Mouse (Mus musculus) stomach, postnatal 0 days (tissue): ENCODE data around the gene Spats2l. TPM values are rescaled to one million over a fixed set of nuclear protein-coding genes. Genes with fewer than 3 reads are reported as not detected.

Experiments
- ATAC-seq: fragments of 200-750 bp; cut with Nextera tagmentation; 2 replicates; pipeline ENCODE4 v1.8.0; 2017; ENCODE audit not compliant: low FRiP score, low TSS enrichment
- DNase-seq: peaks from one replicate; pipeline ENCODE4 v3.0.0-alpha.2; 2016; ENCODE audit warnings: low spot score
- H3K27ac ChIP-seq: fragments of 300-500 bp; sonication (generic); replicated peaks from 2 replicates; pipeline ENCODE4 v1.5.1; 2014; ENCODE audit warnings: mild to moderate bottlenecking, control low read depth
- H3K27me3 ChIP-seq: fragments of 300-500 bp; sonication (generic); 2 replicates; pipeline ENCODE4 v1.6.1; 2014; ENCODE audit warnings: low read length; ENCODE audit not compliant: control insufficient read depth, insufficient read depth
- H3K36me3 ChIP-seq: fragments of 300-500 bp; sonication (generic); 2 replicates; pipeline ENCODE4 v1.6.1; 2014; ENCODE audit warnings: low read length, mixed read lengths; ENCODE audit not compliant: control insufficient read depth, insufficient read depth
- H3K4me1 ChIP-seq: fragments of 300-500 bp; sonication (generic); replicated peaks from 2 replicates; pipeline ENCODE4 v1.6.1; 2014; ENCODE audit warnings: antibody characterized with exemption; ENCODE audit not compliant: control insufficient read depth, insufficient read depth
- H3K4me2 ChIP-seq: fragments of 300-500 bp; sonication (generic); replicated peaks from 2 replicates; pipeline ENCODE4 v1.6.1; 2014; ENCODE audit warnings: low read depth, mild to moderate bottlenecking, control low read depth, moderate library complexity
- H3K4me3 ChIP-seq: fragments of 300-500 bp; sonication (generic); 2 replicates; pipeline ENCODE4 v1.5.1; 2014; ENCODE audit warnings: low read depth, low read length, control low read depth
- H3K9ac ChIP-seq: fragments of 300-500 bp; sonication (generic); 2 replicates; pipeline ENCODE4 v1.6.1; 2014; ENCODE audit warnings: mild to moderate bottlenecking, low read length, control low read depth, mixed read lengths
- H3K9me3 ChIP-seq: fragments of 300-500 bp; sonication (generic); 2 replicates; pipeline ENCODE4 v1.6.1; 2016; ENCODE audit warnings: low read length; ENCODE audit not compliant: control insufficient read depth
- CTCF ChIP-seq: IDR thresholded peaks from 2 replicates; pipeline ENCODE4 v1.5.1; 2016; ENCODE audit warnings: antibody characterized with exemption, low read depth, mild to moderate bottlenecking, moderate library complexity
- EP300 ChIP-seq: optimal IDR thresholded peaks from 2 replicates; pipeline ENCODE3; 2016; ENCODE audit warnings: antibody characterized with exemption
- WGBS: fragments of 180-500 bp; shearing (Covaris S2); extraction: QIAGEN DNeasy Blood & Tissue Kit; methylation state at CpG from one replicate; pipeline ENCODE4 v1.1.7; 2014; 5-methylcytosine and 5-hydroxymethylcytosine counted together
- polyA plus RNA-seq: library from polyadenylated mRNA; unstranded; fragments of >200 nt; fragmentation: Nextera tagmentation; extraction: Ambion mirVana; gene quantifications from 2 replicates; pipeline ENCODE4 v1.2.1, GENCODE M21; 2015

Gene Spats2l
- polyA plus RNA-seq, 1 experiment from 2014 or later: 73.8 TPM

DNA sequence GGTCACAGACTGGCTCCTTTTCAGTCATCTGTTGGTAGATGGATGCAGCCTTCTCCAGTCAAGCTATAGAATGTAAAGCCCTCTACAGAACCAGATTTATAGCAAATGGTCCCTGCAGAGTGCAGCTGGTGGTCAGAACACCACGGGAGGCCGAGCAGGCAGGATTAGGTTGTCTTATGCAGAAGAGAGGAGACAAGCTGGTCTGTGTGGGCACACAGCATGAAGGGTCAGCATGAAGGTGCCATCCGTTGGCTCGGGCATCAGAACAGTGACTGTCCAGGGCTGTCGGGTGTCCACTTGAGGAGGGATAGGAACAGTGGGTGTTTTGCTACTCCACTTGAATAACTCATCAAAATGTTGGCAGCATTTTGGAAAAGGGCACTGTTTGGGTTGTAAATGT lies 83.8 kb downstream of the Spats2l start:
- Histone ChIP-seq H3K4me3 (no peak overlapping the region), H3K9me3 (no peaks in the 10 kb centered on the region), H3K27ac (no peak overlapping the region), H3K4me2 (no peak overlapping the region), H3K27me3 (no peaks in the 10 kb centered on the region), H3K9ac (no peak overlapping the region), H3K36me3 (no peaks in the 10 kb centered on the region), H3K4me1 (no peaks in the 10 kb centered on the region)
- WGBS: 71% methylated on average over 5 of the region's 5 CpGs
- ATAC-seq (no peak), DNase-seq (no peak)
- no peak for TF ChIP-seq EP300
- no peak for TF ChIP-seq CTCF

DNA sequence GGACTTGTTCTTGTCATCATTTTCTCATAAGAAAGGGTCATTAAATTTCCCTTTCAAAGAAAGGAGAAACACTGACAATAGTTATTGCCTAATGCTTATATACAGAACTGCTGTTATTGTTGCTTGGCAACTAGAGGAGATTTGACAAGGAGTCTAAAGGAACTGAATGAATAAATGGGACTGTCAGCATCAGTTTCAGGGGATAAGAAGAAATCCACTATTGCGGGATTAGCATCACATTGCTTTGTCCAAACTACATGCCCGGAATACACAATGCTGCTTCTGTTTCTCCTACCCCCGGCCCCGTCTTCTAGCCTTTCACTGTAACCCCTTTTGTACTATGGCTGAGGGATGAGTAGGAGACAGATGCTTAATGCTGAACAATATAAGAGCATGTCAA lies 88.1 kb downstream of the Spats2l start:
- ATAC-seq (no peak; the same call in 1 of the 2 replicates), DNase-seq (no peak)
- H3K27me3 ChIP-seq: no peaks in the 10 kb centered on the region
- no peaks in the 10 kb centered on the region for H3K4me1 ChIP-seq
- H3K9me3 ChIP-seq: no peaks in the 10 kb centered on the region
- WGBS: 67% methylated on average over 4 of the region's 4 CpGs
- no peak overlapping the region for H3K27ac ChIP-seq
- H3K4me2 ChIP-seq: no peak overlapping the region
- no peak overlapping the region for H3K4me3 ChIP-seq
- no peaks in the 10 kb centered on the region for H3K36me3 ChIP-seq
- no peak overlapping the region for H3K9ac ChIP-seq
- TF ChIP-seq EP300 (no peak), CTCF (no peak)

DNA sequence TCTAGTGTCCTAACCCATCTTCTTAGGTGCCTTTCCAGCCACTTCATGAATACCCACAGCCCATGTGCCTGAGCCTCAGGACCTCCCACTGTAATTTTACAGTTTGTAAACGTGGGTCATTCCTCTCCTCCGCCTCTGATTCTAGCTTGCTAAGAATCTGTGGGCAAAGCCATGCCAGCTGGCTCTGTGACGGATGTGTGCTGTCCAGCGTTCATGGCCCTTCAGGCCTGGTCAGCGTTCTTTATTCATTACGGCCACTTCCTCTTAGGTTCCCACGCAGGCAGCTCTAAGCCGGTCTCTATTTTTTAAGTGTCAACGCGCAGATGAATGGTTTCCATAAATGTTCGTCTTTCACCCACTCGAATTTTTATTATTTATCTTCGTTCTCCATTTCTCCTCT lies 94.7 kb downstream of the Spats2l start:
- TF ChIP-seq CTCF (no peak), EP300 (no peak)
- WGBS: 50% methylated on average over 13 of the region's 13 CpGs
- Histone ChIP-seq H3K4me2 (no peak overlapping the region), H3K27ac (no peak overlapping the region), H3K4me3 (no peak overlapping the region), H3K27me3 (no peaks in the 10 kb centered on the region), H3K9me3 (no peaks in the 10 kb centered on the region), H3K9ac (no peak overlapping the region), H3K4me1 (no peaks in the 10 kb centered on the region), H3K36me3 (no peaks in the 10 kb centered on the region)
- DNase-seq: no peak
- ATAC-seq: no peak

DNA sequence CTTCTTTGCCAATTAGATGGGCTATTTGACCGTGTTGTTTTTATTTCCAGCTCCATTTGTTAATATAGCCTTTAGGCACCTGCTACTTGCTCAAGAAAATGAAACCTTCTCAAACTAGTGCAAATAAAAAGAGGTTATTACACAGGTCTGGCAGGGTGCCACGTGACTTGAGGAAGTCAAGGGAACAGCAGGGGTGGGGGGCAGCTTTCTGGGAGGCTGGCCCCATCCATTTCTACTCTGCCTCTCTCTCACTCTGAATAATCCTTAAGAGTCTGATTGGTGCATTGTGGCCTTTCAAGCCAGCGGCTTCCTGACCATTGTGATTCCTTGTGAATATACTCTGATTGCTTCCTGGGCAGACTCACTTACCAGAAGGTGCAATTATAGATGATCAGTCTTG lies 98.0 kb downstream of the Spats2l start:
- Histone ChIP-seq H3K27ac (no peak overlapping the region), H3K4me1 (no peaks in the 10 kb centered on the region), H3K9me3 (no peaks in the 10 kb centered on the region), H3K4me3 (no peak overlapping the region), H3K9ac (no peak overlapping the region), H3K4me2 (no peak overlapping the region), H3K36me3 (no peaks in the 10 kb centered on the region), H3K27me3 (no peaks in the 10 kb centered on the region)
- WGBS: 46% methylated on average over 3 of the region's 3 CpGs
- TF ChIP-seq EP300 (no peak), CTCF (no peak)
- no peak for DNase-seq
- ATAC-seq: no peak

DNA sequence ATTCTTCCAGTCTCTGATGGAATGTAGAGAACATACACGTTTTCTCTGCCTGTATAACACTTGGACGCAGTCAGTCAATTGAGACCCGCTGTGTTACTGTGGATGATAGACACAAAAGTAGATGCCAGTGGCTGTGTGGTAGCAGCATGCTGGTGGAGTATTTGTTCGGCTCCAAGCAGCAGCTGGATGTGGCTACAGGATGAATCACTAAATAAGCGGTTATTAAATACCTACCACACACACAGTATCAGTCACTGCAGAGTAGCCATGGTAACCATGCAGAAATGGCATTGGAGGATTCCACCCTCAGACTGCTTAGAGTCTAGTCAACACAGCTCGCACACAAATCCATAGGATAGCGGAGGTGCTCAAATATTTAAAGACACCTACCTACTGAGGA lies 100.0 kb downstream of the Spats2l start:
- Histone ChIP-seq H3K9ac (no peak overlapping the region), H3K36me3 (no peaks in the 10 kb centered on the region), H3K4me3 (no peak overlapping the region), H3K4me1 (no peaks in the 10 kb centered on the region), H3K27ac (no peak overlapping the region), H3K27me3 (no peaks in the 10 kb centered on the region), H3K4me2 (no peak overlapping the region), H3K9me3 (no peaks in the 10 kb centered on the region)
- ATAC-seq: no peak
- no peak for DNase-seq
- TF ChIP-seq CTCF (no peak), EP300 (no peak)
- 79% methylated on average over 7 of the region's 7 CpGs for WGBS

DNA sequence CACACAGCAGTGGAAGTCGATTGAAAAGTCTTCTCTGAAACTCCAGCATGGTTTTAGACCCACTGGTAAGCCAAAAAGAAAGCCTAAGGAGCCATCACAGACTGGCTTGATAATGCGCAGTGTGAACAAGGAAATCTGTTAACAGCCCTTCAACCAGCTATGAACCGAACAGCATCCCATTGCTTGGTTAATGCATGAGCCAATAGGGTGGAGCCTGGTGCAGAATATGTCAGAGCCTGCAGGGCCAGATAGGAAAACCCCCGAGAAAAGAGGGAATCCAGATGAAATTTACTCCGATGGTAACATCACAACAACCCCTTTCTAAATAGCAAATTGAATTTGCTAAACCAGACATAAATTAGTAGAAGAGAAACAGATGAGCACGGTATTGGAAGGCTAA lies 101.1 kb downstream of the Spats2l start:
- H3K36me3 ChIP-seq: no peaks in the 10 kb centered on the region
- H3K4me2 ChIP-seq: no peak overlapping the region
- no peak for TF ChIP-seq CTCF
- no peak for TF ChIP-seq EP300
- DNase-seq (no peak), ATAC-seq (no peak)
- H3K9me3 ChIP-seq: no peaks in the 10 kb centered on the region
- no peak overlapping the region for H3K27ac ChIP-seq
- no peak overlapping the region for H3K9ac ChIP-seq
- no peaks in the 10 kb centered on the region for H3K4me1 ChIP-seq
- H3K27me3 ChIP-seq: no peaks in the 10 kb centered on the region
- 74% methylated on average over 6 of the region's 6 CpGs for WGBS
- no peak overlapping the region for H3K4me3 ChIP-seq
